Mouse (Mus musculus): ENCODE results near the gene Srcin1.

GRCm38 (mm10) chr11:97566551-97566950, 9.4 kb downstream of the Srcin1 start:
- TF ChIP-seq POLR2A (IDR thresholded peaks at IDR 0.05; ENCODE audit: borderline replicate concordance, extremely low read depth, insufficient read depth, insufficient read length, poor library complexity, severe bottlenecking) (no peak), CTCF (IDR thresholded peaks at IDR 0.05; ENCODE audit: borderline replicate concordance, extremely low read depth, insufficient read depth, insufficient read length) (no peak)
